Mouse (Mus musculus) bone marrow, adult 2 months (tissue): Measurements from ENCODE around the gene Grm5.

Experiments used
- CTCF ChIP-seq: fragments of 200-500 bp; IDR thresholded peaks from 2 replicates; pipeline ENCODE4 v1.5.1; 2011; ENCODE audit warnings: low read length, control low read depth; ENCODE audit not compliant: control insufficient read depth, insufficient read depth
- POLR2A ChIP-seq: fragments of 200-500 bp; IDR thresholded peaks from 2 replicates; pipeline ENCODE4 v1.6.1; 2011; ENCODE audit warnings: low read depth, mild to moderate bottlenecking, control low read depth, low read length, borderline replicate concordance; ENCODE audit not compliant: control insufficient read depth

DNA sequence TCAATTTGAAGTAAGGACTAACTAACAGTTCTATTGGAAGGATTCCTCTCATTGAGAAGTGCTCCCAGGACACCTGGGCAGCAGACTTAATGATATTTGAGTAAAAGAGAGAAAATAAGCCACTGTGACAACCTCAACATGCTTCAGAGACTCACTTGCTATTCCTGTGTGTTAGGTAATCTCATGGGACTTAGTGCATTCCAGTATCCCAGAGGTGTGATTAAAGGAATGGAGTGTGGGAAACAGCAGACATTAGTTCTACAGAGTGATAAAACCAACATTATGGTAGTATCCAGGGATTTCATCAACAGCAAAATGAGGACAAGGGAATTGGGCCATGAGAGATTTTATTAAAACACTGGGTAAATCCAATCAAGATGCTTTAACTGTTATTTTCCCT lies 205.0 kb downstream of the Grm5 start:
- no peak for TF ChIP-seq POLR2A
- no peak for TF ChIP-seq CTCF
